Mouse (Mus musculus) G1E (cell line): ENCODE measurements around the gene Unc80. TPM values are rescaled to one million over a fixed set of nuclear protein-coding genes. Genes with fewer than 3 reads are reported as not detected.

Source experiments
- ATAC-seq: 2 replicates; pipeline ENCODE4 v1.8.0; 2016; ENCODE audit warnings: mild to moderate bottlenecking; ENCODE audit not compliant: insufficient number of reproducible peaks, poor library complexity, low FRiP score, severe bottlenecking; ENCODE audit errors: extremely low read depth
- DNase-seq: peaks from one replicate; pipeline ENCODE4 v3.0.0; 2012; ENCODE audit warnings: low spot score
- H3K27me3 ChIP-seq: 2 replicates; pipeline ENCODE4 v1.6.1; 2012; ENCODE audit warnings: mild to moderate bottlenecking, low read length, inconsistent platforms; ENCODE audit not compliant: insufficient read depth
- H3K36me3 ChIP-seq: replicated peaks from 2 replicates; pipeline ENCODE3; 2012; ENCODE audit warnings: mild to moderate bottlenecking, inconsistent platforms
- H3K4me1 ChIP-seq: 2 replicates; pipeline ENCODE4 v1.6.1; 2012; ENCODE audit warnings: low read depth, low read length, inconsistent platforms, mixed read lengths; ENCODE audit not compliant: insufficient read depth
- H3K4me3 ChIP-seq: 2 replicates; pipeline ENCODE4 v1.5.1; 2012; ENCODE audit warnings: low read depth, mild to moderate bottlenecking, inconsistent platforms, low read length, moderate library complexity, mixed read lengths
- H3K9me3 ChIP-seq: replicated peaks from 2 replicates; pipeline ENCODE4 v1.6.1; 2012; ENCODE audit warnings: inconsistent platforms
- CTCF ChIP-seq: IDR thresholded peaks from 2 replicates; pipeline ENCODE4 v1.5.1; 2012; ENCODE audit warnings: low read depth, low read length, inconsistent platforms, mixed read lengths
- GATA1 ChIP-seq: IDR thresholded peaks from 2 replicates; pipeline ENCODE4 v1.6.1; 2012; ENCODE audit warnings: borderline replicate concordance, low read length, inconsistent platforms, mixed read lengths
- GATA2 ChIP-seq: IDR thresholded peaks from 2 replicates; pipeline ENCODE4 v1.6.1; 2012; ENCODE audit warnings: low read depth, low read length, inconsistent platforms, borderline replicate concordance
- POLR2AphosphoS5 ChIP-seq: IDR thresholded peaks from 2 replicates; pipeline ENCODE4 v1.6.1; 2012; ENCODE audit warnings: low read depth, low read length, inconsistent platforms; ENCODE audit not compliant: insufficient replicate concordance
- TAL1 ChIP-seq: conservative IDR thresholded peaks from 2 replicates; pipeline ENCODE4 v1.6.1; 2012; ENCODE audit warnings: low read depth, low read length, inconsistent platforms, mixed read lengths
- polyA plus RNA-seq: library from polyadenylated mRNA; stranded (reverse); fragments of >175 nt; gene quantifications from 2 replicates; pipeline ENCODE4 v1.2.3, GENCODE M21; 2012
- total RNA-seq, 2 experiments: library from RNA; stranded (forward) in 1 of 2; stranded (reverse) in 1 of 2; fragments of 200-1000 nt in 1 of 2; fragments of >200 nt in 1 of 2; fragmentation: Nextera tagmentation in 1 of 2; gene quantifications; 2 replicates each; pipeline ENCODE4 v1.2.3; 2014 to 2017

Gene Unc80
- total RNA-seq (2014; fragmentation: Nextera tagmentation): 0.15 TPM in 1 of 2 replicates, not detected in the other
- 0.33 and 0.87 TPM in 2 replicates for total RNA-seq (2017)
- 0.03 and 0.04 TPM in 2 replicates for polyA plus RNA-seq

- Histone ChIP-seq H3K36me3 (no peaks in the 10 kb centered on the region), H3K4me1 (no peaks in the 10 kb centered on the region), H3K27me3 (no peaks in the 10 kb centered on the region), H3K9me3 (peaks cover 7% of the 10 kb centered on the region; the same call in 1 of the 2 replicates), H3K4me3 (no peak within 1 kb of the TSS)
- no peak for TF ChIP-seq POLR2AphosphoS5
- no peak for TF ChIP-seq GATA2
- TF ChIP-seq TAL1: no peak
- no peak for TF ChIP-seq GATA1
- no peak for TF ChIP-seq CTCF
- DNase-seq (no peak), ATAC-seq (no peak)
Measured at GRCm38 (mm10) chr1:66467821-66468703, at the start of gene Unc80. Gene Unc80 (plus strand): TSS chr1:66468367.

GRCm38 (mm10) chr1:66426073-66426472, 42.1 kb upstream of the Unc80 start:
- Histone ChIP-seq H3K36me3 (no peaks in the 10 kb centered on the region), H3K9me3 (no peaks in the 10 kb centered on the region), H3K27me3 (0 out of 2 replicates have a peak, but pooled peaks cover 5% of the 10 kb centered on the region), H3K4me3 (no peak overlapping the region), H3K4me1 (no peaks in the 10 kb centered on the region)
- ATAC-seq: no peak
- TF ChIP-seq CTCF (no peak), TAL1 (no peak)
- DNase-seq: no peak

GRCm38 (mm10) chr1:66430962-66431361, 37.2 kb upstream of the Unc80 start:
- ATAC-seq (no peak), DNase-seq (no peak)
- H3K9me3 ChIP-seq: no peaks in the 10 kb centered on the region
- peaks cover 10% of the 10 kb centered on the region; the same call in 1 of the 2 replicates for H3K27me3 ChIP-seq
- no peak overlapping the region for H3K4me3 ChIP-seq
- H3K4me1 ChIP-seq: no peaks in the 10 kb centered on the region
- H3K36me3 ChIP-seq: no peaks in the 10 kb centered on the region
- no peak for TF ChIP-seq CTCF
- no peak for TF ChIP-seq GATA2
- no peak for TF ChIP-seq GATA1

- DNase-seq (no peak), ATAC-seq (no peak)
- peaks cover 10% of the 10 kb centered on the region; the same call in 1 of the 2 replicates for H3K27me3 ChIP-seq
- no peaks in the 10 kb centered on the region for H3K4me1 ChIP-seq
- H3K4me3 ChIP-seq: no peak overlapping the region
- no peaks in the 10 kb centered on the region for H3K9me3 ChIP-seq
- no peaks in the 10 kb centered on the region for H3K36me3 ChIP-seq
- TF ChIP-seq CTCF: no peak
- TF ChIP-seq TAL1: no peak
- TF ChIP-seq GATA2: no peak
- no peak for TF ChIP-seq POLR2AphosphoS5
- TF ChIP-seq GATA1: no peak
Measured at GRCm38 (mm10) chr1:66431472-66431871, 36.7 kb upstream of the Unc80 start.

GRCm38 (mm10) chr1:66438069-66438468, 30.1 kb upstream of the Unc80 start:
- DNase-seq: no peak
- Histone ChIP-seq H3K27me3 (peaks cover 3% of the 10 kb centered on the region), H3K9me3 (no peaks in the 10 kb centered on the region), H3K4me3 (no peak overlapping the region), H3K4me1 (no peaks in the 10 kb centered on the region), H3K36me3 (no peaks in the 10 kb centered on the region)
- TF ChIP-seq GATA2 (no peak), CTCF (no peak), GATA1 (no peak), TAL1 (no peak), POLR2AphosphoS5 (no peak)
- no peak for ATAC-seq

- H3K36me3 ChIP-seq: no peaks in the 10 kb centered on the region
- H3K27me3 ChIP-seq: peaks cover 3% of the 10 kb centered on the region
- TF ChIP-seq GATA1: no peak
- TF ChIP-seq POLR2AphosphoS5: no peak
- no peak for TF ChIP-seq TAL1
- no peak for TF ChIP-seq CTCF
- no peak for TF ChIP-seq GATA2
- ATAC-seq: no peak
- no peaks in the 10 kb centered on the region for H3K9me3 ChIP-seq
- H3K4me1 ChIP-seq: no peaks in the 10 kb centered on the region
- DNase-seq: no peak
- no peak overlapping the region for H3K4me3 ChIP-seq
Measured at GRCm38 (mm10) chr1:66442922-66443321, 25.2 kb upstream of the Unc80 start.
